Comparison of ENCODE assay signal across 24 mouse cellular contexts in the genomic region with DNA sequence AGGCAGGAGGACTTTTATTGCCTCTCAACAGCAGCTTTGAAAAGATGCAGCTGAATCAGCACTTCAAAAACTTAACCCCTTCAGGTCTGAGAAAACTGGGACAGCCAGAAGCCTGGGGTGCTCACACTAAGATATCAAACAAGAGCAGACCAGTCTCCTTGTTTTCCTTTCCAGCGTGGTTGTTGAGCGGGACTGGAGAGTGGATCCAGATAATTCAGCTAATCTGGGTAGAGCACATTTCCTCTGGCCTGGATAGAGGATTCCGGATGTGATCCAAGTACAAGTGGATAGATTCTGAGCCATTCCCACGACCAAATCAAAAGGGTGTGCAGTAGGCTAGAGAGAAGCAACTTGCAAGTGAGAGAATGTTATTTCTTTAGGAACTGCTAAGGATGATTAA.
DNase-seq lines count a peak whose midpoint lies in the region; ATAC-seq lines count a peak whose summit lies in the region.
"Had no signal": no experiment of that assay in that cellular context is flagged by ENCODE, and none has a peak within 500 bp of the region (broad histone marks: within the 10 kb centered on the region; RNA-seq: fewer than 3 reads in every experiment).

No protein-coding gene starts in this region.

- intact Hi-C loops in heart, postnatal 14 days (cut with DNase I) = no loop called here
- intact Hi-C loops in heart, postnatal 10 days (cut with DNase I) = no loop called here

- no peaks in the 10 kb centered on the region for H3K9me3 ChIP-seq in heart, embryonic 10.5 days
- H3K9me3 ChIP-seq in heart, embryonic 11.5 days (replicated peaks; ENCODE audit: control insufficient read depth, low read length) = no peaks in the 10 kb centered on the region
- H3K9me3 ChIP-seq: embryonic facial prominence, embryonic 10.5 days; embryonic facial prominence, embryonic 12.5 days; forebrain, embryonic 13.5 days; forebrain, embryonic 15.5 days; G1E had no signal

- ATAC-seq in heart, embryonic 11.5 days (replicated peaks; ENCODE audit: insufficient number of reproducible peaks, low FRiP score, low TSS enrichment) = no peak
- ATAC-seq: activated CD4-positive, CD25-positive, alpha-beta regulatory T cell, adult 4 months; CD4-positive, CD25-positive, alpha-beta regulatory T cell, adult 4 months; forebrain, embryonic 13.5 days; forebrain, embryonic 15.5 days; Patski had no signal

- H3K27ac ChIP-seq in heart, embryonic 10.5 days = no peak overlapping the region
- H3K27ac ChIP-seq in heart, embryonic 11.5 days (ENCODE audit: low read depth, low read length) = no peak overlapping the region
- H3K27ac ChIP-seq: embryonic facial prominence, embryonic 10.5 days; embryonic facial prominence, embryonic 12.5 days; forebrain, embryonic 13.5 days; forebrain, embryonic 15.5 days had no signal

- H3K36me3 ChIP-seq in heart, embryonic 10.5 days = no peaks in the 10 kb centered on the region
- H3K36me3 ChIP-seq in heart, embryonic 11.5 days (ENCODE audit: control insufficient read depth, insufficient read depth, low read length) = no peaks in the 10 kb centered on the region
- H3K36me3 ChIP-seq: embryonic facial prominence, embryonic 10.5 days; embryonic facial prominence, embryonic 12.5 days; forebrain, embryonic 15.5 days; G1E had no signal

- H3K4me2 ChIP-seq in heart, embryonic 11.5 days = no peak overlapping the region
- H3K4me2 ChIP-seq: embryonic facial prominence, embryonic 12.5 days; forebrain, embryonic 13.5 days; forebrain, embryonic 15.5 days had no signal

- no peaks in the 10 kb centered on the region for H3K4me1 ChIP-seq in heart, embryonic 10.5 days
- no peaks in the 10 kb centered on the region for H3K4me1 ChIP-seq in heart, embryonic 11.5 days (ENCODE audit: control insufficient read depth, insufficient read depth, low read length)
- H3K4me1 ChIP-seq: embryonic facial prominence, embryonic 10.5 days; embryonic facial prominence, embryonic 12.5 days; forebrain, embryonic 13.5 days; forebrain, embryonic 15.5 days had no signal

- peak; percentile 90 for DNase-seq in heart, adult 11 months
- DNase-seq in heart, postnatal 14 days = no peak
- DNase-seq in heart, embryonic 10.5 days (ENCODE audit: low spot score) = peak; percentile 46
- peak; percentile 7 to 8 for DNase-seq in heart, postnatal 10 days
- DNase-seq in heart, postnatal 4 days = no peak
- DNase-seq: adrenal gland, adult 8-10 months; adrenal gland, postnatal 14 days; adrenal gland, postnatal 36 days; B cell, adult 2 months; cerebellum, adult 11-12 months; cerebellum, adult 2 months; cerebellum, adult 9-10 months; cerebellum, postnatal 10 days; cerebellum, postnatal 25 days had no signal

- no peak overlapping the region for H3K4me3 ChIP-seq in heart, embryonic 10.5 days
- no peak overlapping the region for H3K4me3 ChIP-seq in heart, embryonic 11.5 days (ENCODE audit: low read depth, low read length)
- H3K4me3 ChIP-seq: embryonic facial prominence, embryonic 10.5 days; embryonic facial prominence, embryonic 12.5 days; forebrain, embryonic 13.5 days; forebrain, embryonic 15.5 days had no signal

- H3K9ac ChIP-seq in heart, embryonic 11.5 days (ENCODE audit: low read depth, low read length) = no peak overlapping the region
- H3K9ac ChIP-seq: embryonic facial prominence, embryonic 12.5 days; forebrain, embryonic 13.5 days; forebrain, embryonic 15.5 days had no signal

- 64% methylated on average over 4 of the region's 4 CpGs for WGBS in heart, embryonic 10.5 days
- WGBS in heart, embryonic 11.5 days (ENCODE audit: insufficient replicate concordance) = 63% methylated on average over 4 of the region's 4 CpGs

- H3K27me3 ChIP-seq in heart, embryonic 10.5 days (ENCODE audit: insufficient read depth, poor library complexity, severe bottlenecking) = no peaks in the 10 kb centered on the region
- no peaks in the 10 kb centered on the region for H3K27me3 ChIP-seq in heart, embryonic 11.5 days (ENCODE audit: control insufficient read depth, insufficient read depth, low read length)
- H3K27me3 ChIP-seq: CH12.LX; embryonic facial prominence, embryonic 12.5 days; forebrain, embryonic 13.5 days; forebrain, embryonic 15.5 days had no signal

Comparison
In these comparisons a context has a peak if more than half of its experiments do, and no peak if none do; other contexts are left out.
1. DNase-seq: peak in heart, adult 11 months (single experiment), heart, embryonic 10.5 days (single experiment) and heart, postnatal 10 days (2 of 2); none in heart, postnatal 14 days (0 of 2) and heart, postnatal 4 days (single experiment).